Mouse (Mus musculus): ENCODE data around the gene Sfi1. TPM values are rescaled to one million over a fixed set of nuclear protein-coding genes. Genes with fewer than 3 reads are reported as not detected.
"Not testable (repeated sequence)": the region's sequence is repeated elsewhere in the genome, so short reads cannot be mapped to it uniquely, and the experiment has no call there.

Sfi1 gene
- polyA plus RNA-seq, 1 experiment from 2014 or later = 8.0 TPM

DNA sequence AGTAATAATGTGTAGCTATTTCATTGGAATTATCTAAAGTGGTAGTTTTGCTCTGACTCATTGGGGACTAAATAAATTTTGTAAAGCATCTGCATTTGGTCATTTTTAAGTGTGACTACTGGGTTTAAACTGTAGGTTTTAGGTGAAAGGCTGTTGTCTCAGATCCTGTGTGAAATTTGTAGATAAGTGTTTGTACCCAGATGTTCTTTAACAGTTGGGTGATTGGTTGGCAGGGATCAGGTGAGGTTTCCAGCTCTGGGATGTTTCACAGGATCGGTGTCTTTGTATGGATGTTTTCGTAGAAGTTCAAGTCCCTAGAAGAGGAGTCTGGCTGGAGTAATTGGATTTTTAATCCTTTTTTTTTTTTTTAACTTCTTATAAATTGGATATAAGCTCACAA is 10.5 kb upstream of the Sfi1 start:
- Histone ChIP-seq H3K4me2 (peak overlapping the region; percentile 30; the same call in 1 of the 2 replicates), H3K27me3 (ENCODE audit: control insufficient read depth, insufficient read depth, low read length) (no peaks in the 10 kb centered on the region), H3K9me3 (ENCODE audit: control insufficient read depth, low read length) (no peaks in the 10 kb centered on the region), H3K4me1 (ENCODE audit: control insufficient read depth, insufficient read depth, low read length) (no peaks in the 10 kb centered on the region; the same call in 1 of the 2 replicates), H3K27ac (ENCODE audit: low read depth, low read length) (no peak overlapping the region), H3K9ac (ENCODE audit: low read length) (no peak overlapping the region), H3K4me3 (ENCODE audit: low read depth, low read length) (no peak overlapping the region), H3K36me3 (ENCODE audit: control insufficient read depth, insufficient read depth, low read length) (peaks cover 6% of the 10 kb centered on the region)
- 87% methylated on average over 2 of the region's 2 CpGs for WGBS
- ATAC-seq (ENCODE audit: low FRiP score) (no peak), DNase-seq (ENCODE audit: low spot score, missing footprints) (peak; percentile 54)

DNA sequence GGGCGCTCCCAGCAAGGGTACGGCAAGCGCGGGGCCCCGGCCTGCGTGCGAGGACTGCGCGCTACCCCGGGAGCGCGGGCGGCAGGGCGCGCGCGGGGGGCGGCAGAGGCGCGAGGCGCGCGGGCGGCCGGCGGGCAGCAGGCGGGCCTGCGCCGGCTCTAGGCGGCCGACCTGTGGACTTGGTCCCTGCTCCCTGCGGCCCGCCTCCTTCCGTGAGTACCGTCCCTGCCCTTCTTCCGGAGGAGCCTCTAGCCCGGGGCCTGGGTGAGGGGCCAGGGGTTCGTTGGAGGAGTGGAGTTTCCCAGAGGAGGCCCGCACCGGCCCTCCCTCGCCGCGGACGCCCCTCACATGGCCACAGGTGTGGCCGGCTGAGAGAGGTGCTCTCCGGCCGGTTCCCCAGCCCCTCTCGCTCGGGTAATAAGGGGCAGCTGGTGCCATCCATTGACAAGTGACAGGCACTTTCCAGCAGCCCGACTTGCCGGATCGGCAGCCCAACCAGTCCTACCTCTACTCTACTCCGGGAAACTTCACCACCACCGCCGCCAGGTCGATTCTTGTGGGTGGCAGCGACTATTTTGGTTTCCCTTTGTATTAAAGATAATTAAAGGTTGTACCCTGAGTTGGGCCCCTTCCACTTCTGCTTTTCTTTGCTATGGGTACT is 9.6 kb upstream of the Sfi1 start:
- Histone ChIP-seq H3K9me3 (ENCODE audit: control insufficient read depth, low read length) (no peaks in the 10 kb centered on the region), H3K36me3 (ENCODE audit: control insufficient read depth, insufficient read depth, low read length) (peaks cover 6% of the 10 kb centered on the region), H3K9ac (ENCODE audit: low read length) (peak overlapping the region; percentile 46), H3K27ac (ENCODE audit: low read depth, low read length) (no peak overlapping the region), H3K4me1 (ENCODE audit: control insufficient read depth, insufficient read depth, low read length) (no peaks in the 10 kb centered on the region; the same call in 1 of the 2 replicates), H3K4me3 (ENCODE audit: low read depth, low read length) (peak overlapping the region; percentile 35), H3K4me2 (peak overlapping the region; percentile 30), H3K27me3 (ENCODE audit: control insufficient read depth, insufficient read depth, low read length) (no peaks in the 10 kb centered on the region)
- peak; percentile 94 for DNase-seq (ENCODE audit: low spot score, missing footprints)
- under 1% methylated on average over 54 of the region's 57 CpGs for WGBS
- peak; percentile 36 for ATAC-seq (ENCODE audit: low FRiP score)

DNA sequence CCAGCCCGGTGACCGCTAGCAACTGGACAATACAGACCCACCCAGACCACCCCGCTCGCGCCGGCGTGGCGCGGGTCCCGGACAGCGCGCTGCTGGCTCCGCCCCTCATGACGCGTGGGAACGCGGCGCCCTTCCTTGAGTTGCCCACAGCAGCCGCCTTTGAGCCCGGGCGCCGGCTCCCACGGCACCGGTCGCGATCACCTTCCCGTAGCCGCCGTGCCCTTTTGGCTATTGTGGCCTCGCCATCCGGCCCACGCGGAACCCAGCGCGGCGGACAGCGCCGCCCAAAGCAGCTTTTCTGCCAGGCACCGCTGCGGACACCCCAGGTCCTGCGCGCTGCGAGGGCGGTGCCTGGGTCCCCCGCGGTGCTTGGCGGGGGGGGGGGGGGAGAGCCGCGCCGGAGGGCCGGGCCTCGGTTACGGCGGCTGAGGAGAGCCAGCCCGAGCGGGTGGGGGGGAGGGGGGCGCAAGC is 9.0 kb upstream of the Sfi1 start, which contains the start of gene Eif4enif1:
TSS of gene Eif4enif1 (plus strand) at position 162 of the 471 bp plus-strand sequence.
- peak within 1 kb of the TSS; percentile 46 for H3K9ac ChIP-seq (ENCODE audit: low read length)
- H3K4me2 ChIP-seq = peak within 1 kb of the TSS; percentile 30
- peak within 1 kb of the TSS; percentile 4; the same call in 1 of the 2 replicates for H3K27ac ChIP-seq (ENCODE audit: low read depth, low read length)
- no peaks in the 10 kb centered on the region; the same call in 1 of the 2 replicates for H3K4me1 ChIP-seq (ENCODE audit: control insufficient read depth, insufficient read depth, low read length)
- ATAC-seq (ENCODE audit: low FRiP score) (peak; percentile 83), DNase-seq (ENCODE audit: low spot score, missing footprints) (peak; percentile 99)
- H3K9me3 ChIP-seq (ENCODE audit: control insufficient read depth, low read length) = no peaks in the 10 kb centered on the region
- H3K4me3 ChIP-seq (ENCODE audit: low read depth, low read length) = peak within 1 kb of the TSS; percentile 35
- no peaks in the 10 kb centered on the region for H3K27me3 ChIP-seq (ENCODE audit: control insufficient read depth, insufficient read depth, low read length)
- under 1% methylated on average over 40 of the region's 57 CpGs for WGBS
- peaks cover 6% of the 10 kb centered on the region for H3K36me3 ChIP-seq (ENCODE audit: control insufficient read depth, insufficient read depth, low read length)

DNA sequence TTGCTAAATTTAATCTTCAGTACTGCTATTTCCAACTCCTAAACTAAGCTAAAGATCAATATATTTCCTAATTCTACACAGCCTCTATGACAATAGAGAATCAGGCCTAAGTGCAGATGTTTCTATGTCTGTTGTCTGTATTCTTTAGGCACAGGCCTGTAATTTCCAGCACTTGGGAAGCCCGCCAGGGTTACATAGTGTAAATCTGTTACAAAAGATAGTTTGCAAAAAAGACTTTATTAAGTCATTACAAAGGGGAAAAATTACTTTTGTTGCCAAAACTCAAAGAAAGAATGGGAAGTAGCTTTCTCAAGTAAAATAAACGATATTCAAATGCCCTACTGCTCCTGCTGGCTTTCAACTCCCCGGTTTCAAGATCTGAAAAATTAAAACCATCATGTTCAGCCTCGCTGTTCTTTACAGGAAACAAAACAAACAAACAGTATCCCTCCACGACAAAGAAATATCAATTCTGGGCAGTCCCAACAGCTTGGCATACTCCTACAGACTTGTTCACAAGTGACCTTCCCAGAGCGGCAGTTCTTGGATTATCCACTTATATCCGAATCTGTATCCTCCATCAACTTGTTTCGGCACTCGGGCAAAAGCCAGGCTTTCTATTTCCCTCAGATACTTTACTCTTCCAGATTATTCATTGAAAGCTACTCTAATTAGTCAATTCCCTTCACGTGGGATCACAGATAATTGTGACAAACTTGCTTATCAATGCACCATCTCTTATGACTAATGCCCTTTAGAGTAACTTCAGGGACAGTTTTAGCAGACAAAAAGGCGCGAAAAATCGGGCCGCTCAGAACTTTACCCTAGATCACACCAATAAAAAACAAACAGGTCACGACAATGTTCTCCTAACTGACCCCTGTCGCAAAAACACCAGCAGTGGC is 8.3 kb upstream of the Sfi1 start:
- no peaks in the 10 kb centered on the region for H3K9me3 ChIP-seq (ENCODE audit: control insufficient read depth, low read length)
- ATAC-seq (ENCODE audit: low FRiP score) (no peak), DNase-seq (ENCODE audit: low spot score, missing footprints) (no peak)
- H3K4me2 ChIP-seq = peak overlapping the region; percentile 19
- H3K4me1 ChIP-seq (ENCODE audit: control insufficient read depth, insufficient read depth, low read length) = no peaks in the 10 kb centered on the region; the same call in 1 of the 2 replicates
- no peaks in the 10 kb centered on the region for H3K27me3 ChIP-seq (ENCODE audit: control insufficient read depth, insufficient read depth, low read length)
- H3K9ac ChIP-seq (ENCODE audit: low read length) = peak overlapping the region; percentile 18; the same call in 1 of the 2 replicates
- 11% methylated on average over 16 of the region's 16 CpGs for whole genome bisulfite sequencing
- peaks cover 3% of the 10 kb centered on the region for H3K36me3 ChIP-seq (ENCODE audit: control insufficient read depth, insufficient read depth, low read length)
- peak overlapping the region; percentile 35 for H3K4me3 ChIP-seq (ENCODE audit: low read depth, low read length)
- H3K27ac ChIP-seq (ENCODE audit: low read depth, low read length) = no peak overlapping the region

DNA sequence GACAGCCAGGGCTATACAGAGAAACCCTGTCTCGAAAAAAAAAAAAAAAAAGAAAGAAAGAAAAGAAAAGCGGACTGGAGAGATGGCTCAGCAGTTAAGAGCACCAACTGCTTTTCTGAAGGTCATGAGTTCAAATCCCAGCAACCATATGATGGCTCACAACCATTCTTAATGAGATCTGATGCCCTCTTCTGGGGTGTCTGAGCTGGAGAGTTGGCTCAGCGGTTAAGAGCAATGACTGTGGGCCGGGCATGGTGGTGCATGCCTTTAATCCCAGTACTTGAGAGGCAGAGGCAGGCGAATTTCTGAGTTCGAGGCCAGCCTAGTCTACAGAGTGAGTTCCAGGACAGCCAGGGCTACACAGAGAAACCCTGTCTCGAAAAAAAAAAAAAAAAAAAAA is 7.4 kb upstream of the Sfi1 start:
- H3K36me3 ChIP-seq (ENCODE audit: control insufficient read depth, insufficient read depth, low read length); H3K27ac ChIP-seq (ENCODE audit: low read depth, low read length); H3K9me3 ChIP-seq (ENCODE audit: control insufficient read depth, low read length); H3K27me3 ChIP-seq (ENCODE audit: control insufficient read depth, insufficient read depth, low read length); H3K4me3 ChIP-seq (ENCODE audit: low read depth, low read length); H3K4me2 ChIP-seq; H3K9ac ChIP-seq (ENCODE audit: low read length); H3K4me1 ChIP-seq (ENCODE audit: control insufficient read depth, insufficient read depth, low read length); ATAC-seq (ENCODE audit: low FRiP score): not testable (repeated sequence)
- 87% methylated on average over 7 of the region's 7 CpGs for WGBS
- peak; percentile 69 for DNase-seq (ENCODE audit: low spot score, missing footprints)

DNA sequence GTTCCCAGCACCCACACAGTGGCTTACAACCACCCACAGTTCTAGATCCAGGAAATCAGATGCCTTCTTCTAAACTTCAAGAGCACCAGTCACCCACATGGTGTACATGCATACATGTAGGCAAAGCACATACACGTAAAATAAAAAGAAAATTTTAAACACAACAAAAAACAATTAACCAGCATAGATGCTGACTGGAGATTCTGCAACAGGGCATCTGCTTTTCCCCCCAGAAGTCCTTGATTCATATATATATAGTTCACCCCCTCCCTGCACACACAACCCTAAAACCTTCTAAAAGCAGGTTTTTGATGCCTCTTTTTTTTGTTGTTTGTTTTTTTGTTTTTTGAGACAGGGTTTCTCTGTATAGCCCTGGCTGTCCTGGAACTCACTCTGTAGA is 10.6 kb downstream of the Sfi1 start:
- not testable (repeated sequence) for H3K4me1 ChIP-seq (ENCODE audit: control insufficient read depth, insufficient read depth, low read length); H3K9me3 ChIP-seq (ENCODE audit: control insufficient read depth, low read length); H3K36me3 ChIP-seq (ENCODE audit: control insufficient read depth, insufficient read depth, low read length); H3K27ac ChIP-seq (ENCODE audit: low read depth, low read length); ATAC-seq (ENCODE audit: low FRiP score); H3K9ac ChIP-seq (ENCODE audit: low read length); H3K4me2 ChIP-seq; H3K4me3 ChIP-seq (ENCODE audit: low read depth, low read length); H3K27me3 ChIP-seq (ENCODE audit: control insufficient read depth, insufficient read depth, low read length)
- WGBS = 75% methylated on average over 1 of the region's 1 CpGs
- peak; percentile 45 for DNase-seq (ENCODE audit: low spot score, missing footprints)

DNA sequence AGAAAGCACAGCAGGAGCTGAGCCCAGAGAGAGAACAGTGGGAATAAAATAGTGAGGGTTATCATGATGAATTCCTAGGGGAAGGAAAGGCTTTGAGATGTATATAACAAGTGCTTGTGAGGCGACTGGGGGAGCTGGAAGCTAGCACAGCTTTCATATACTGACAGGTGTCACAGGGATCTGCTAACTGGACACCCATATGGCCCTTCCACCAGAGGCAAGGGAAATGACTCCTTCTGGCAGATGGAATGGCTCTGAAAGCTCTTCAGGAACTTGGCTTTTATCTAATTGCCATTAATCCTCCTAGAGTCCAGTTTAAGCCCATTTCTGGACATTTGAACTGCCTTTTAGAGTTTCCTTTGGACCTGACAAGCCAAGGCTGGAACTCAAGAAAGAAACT is 11.3 kb downstream of the Sfi1 start:
- not testable (repeated sequence) for DNase-seq (ENCODE audit: low spot score, missing footprints); H3K36me3 ChIP-seq (ENCODE audit: control insufficient read depth, insufficient read depth, low read length); H3K4me2 ChIP-seq; H3K9ac ChIP-seq (ENCODE audit: low read length); H3K4me3 ChIP-seq (ENCODE audit: low read depth, low read length); H3K9me3 ChIP-seq (ENCODE audit: control insufficient read depth, low read length); H3K27me3 ChIP-seq (ENCODE audit: control insufficient read depth, insufficient read depth, low read length); ATAC-seq (ENCODE audit: low FRiP score); H3K27ac ChIP-seq (ENCODE audit: low read depth, low read length); H3K4me1 ChIP-seq (ENCODE audit: control insufficient read depth, insufficient read depth, low read length)
- WGBS = 39% methylated on average over 1 of the region's 1 CpGs

DNA sequence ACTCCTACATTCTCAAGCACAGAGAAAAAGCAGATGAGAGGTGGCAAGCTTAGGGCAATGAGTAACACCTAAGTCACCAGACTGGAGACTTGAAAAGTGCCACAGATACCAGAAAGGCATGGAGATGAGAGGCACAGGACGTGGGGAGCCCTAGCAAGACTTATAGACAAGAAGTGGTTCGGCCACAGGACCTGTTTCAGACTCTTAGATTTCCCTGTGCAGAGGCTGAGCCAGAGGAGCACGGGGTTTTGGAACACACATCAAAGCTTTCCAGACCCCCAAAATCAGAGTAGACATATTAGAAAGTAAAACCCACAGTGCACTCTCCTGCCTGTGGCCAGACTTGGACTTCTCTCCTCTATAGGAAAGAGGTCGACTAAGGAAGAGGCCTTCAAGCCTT is 12.0 kb downstream of the Sfi1 start:
- not testable (repeated sequence) for H3K27ac ChIP-seq (ENCODE audit: low read depth, low read length); H3K27me3 ChIP-seq (ENCODE audit: control insufficient read depth, insufficient read depth, low read length); H3K4me3 ChIP-seq (ENCODE audit: low read depth, low read length); H3K4me1 ChIP-seq (ENCODE audit: control insufficient read depth, insufficient read depth, low read length); H3K9ac ChIP-seq (ENCODE audit: low read length); H3K9me3 ChIP-seq (ENCODE audit: control insufficient read depth, low read length); H3K4me2 ChIP-seq; ATAC-seq (ENCODE audit: low FRiP score); H3K36me3 ChIP-seq (ENCODE audit: control insufficient read depth, insufficient read depth, low read length)
- 62% methylated on average over 4 of the region's 4 CpGs for WGBS
- peak; percentile 84 for DNase-seq (ENCODE audit: low spot score, missing footprints)

Measured in midbrain, embryonic 11.5 days (tissue).